Mouse (Mus musculus) gastrocnemius, postnatal 4 days (tissue): ENCODE measurements at regions not wholly inside any gene's neighbourhood (a gene's known extent, or its start where the extent isn't known, plus 50 kb on each side); places are given as distances from the start of the nearest gene placed in this dataset.

ENCODE experiments used
- DNase-seq, 2 experiments: peaks; one replicate each; pipeline ENCODE4 v3.0.0; 2021 to 2022; ENCODE audit warnings: low spot score in 2 of 2, mixed read lengths in 2 of 2

DNA sequence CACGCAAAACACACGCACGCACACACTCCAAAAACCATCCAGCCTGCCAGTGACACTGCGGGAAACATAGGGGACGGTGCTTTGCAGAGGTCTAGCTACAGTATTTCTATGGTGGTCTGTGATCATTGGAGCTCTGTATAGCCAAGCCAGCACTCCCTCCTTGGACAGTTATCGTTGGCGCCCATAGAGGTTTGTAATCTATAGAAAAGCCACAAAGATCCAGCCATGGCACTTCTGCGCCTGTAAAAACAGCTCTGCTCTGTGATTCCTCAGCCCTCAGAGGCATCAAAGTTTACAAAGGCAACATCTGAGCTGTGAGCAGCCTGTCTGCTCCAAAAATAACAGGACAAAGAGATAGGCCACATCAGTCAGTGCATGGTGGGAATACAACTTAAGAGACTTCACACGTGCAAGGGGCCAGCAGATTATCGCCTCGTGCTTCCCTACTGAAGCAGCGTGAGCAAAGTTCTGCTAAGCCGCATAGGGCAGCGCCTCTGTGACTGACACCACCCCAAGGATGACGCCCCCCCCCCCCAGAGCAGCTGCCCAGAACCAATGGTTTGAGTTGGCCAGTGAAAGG, 194.7 kb downstream of the Ackr3 start:
- no peak for DNase-seq

DNA sequence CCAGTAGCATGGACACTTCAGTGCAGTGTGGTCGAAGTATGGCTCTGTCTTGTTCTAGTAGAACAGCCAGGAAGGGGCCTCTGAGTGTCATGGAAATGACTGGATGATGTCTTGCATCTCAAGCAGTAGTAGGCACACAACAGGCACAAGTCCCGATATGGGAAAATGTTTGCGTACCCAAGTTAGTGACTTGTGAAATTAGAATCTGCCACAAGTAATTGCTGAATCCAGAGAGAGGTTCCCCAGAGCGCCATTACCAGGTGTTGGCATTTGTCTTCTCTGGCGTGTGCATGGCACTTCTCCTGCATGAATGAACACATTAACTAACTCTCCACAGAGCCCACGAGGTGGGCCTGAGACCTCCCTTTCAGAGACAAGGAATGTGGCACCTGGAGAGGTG, 199.3 kb downstream of the Ackr3 start:
- DNase-seq = no peak

DNA sequence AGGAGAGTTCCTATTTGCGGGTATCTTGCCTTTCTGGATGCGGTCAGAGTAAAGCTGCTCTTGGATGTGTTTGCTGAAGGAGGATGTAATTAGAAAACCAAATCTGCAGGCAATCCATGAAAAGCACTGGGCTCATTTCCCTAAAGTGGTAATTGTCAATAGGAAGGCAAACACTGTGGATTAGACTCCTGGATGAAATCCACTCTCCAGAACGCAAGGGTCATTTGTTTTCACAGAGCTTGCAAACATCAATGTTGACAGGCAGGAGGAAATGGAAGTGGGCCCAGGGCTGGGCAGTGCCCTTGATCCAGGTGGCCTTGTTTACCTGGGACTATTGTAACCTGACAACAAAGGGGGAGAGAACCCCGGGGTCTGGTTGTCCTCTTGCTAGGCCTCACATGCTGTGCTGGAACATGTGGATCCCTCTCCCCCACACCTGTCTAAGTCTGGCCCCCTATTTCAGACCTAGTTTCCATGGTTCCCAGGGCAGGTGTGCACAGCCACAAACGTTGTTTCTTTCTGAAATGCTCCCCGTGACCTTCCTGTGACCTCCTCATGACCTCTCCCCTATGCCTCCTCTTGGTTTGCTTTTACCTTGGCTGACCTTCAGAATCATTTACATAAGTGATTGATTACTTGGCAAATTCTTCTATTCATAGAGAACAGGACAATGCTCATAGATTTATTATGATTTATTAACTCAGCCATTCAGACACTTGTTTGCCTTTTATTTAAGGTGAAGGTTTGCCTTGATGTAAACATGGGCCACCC, 197.9 kb upstream of the Cops8 start:
- no peak for DNase-seq

GRCm38 (mm10) chr1:90406663-90407062, 196.1 kb upstream of the Cops8 start:
- DNase-seq = no peak

- DNase-seq = no peak
Observed at GRCm38 (mm10) chr1:90408504-90409215, 194.1 kb upstream of the Cops8 start.

- DNase-seq = no peak
Observed at GRCm38 (mm10) chr1:90409236-90409635, 193.5 kb upstream of the Cops8 start.

DNA sequence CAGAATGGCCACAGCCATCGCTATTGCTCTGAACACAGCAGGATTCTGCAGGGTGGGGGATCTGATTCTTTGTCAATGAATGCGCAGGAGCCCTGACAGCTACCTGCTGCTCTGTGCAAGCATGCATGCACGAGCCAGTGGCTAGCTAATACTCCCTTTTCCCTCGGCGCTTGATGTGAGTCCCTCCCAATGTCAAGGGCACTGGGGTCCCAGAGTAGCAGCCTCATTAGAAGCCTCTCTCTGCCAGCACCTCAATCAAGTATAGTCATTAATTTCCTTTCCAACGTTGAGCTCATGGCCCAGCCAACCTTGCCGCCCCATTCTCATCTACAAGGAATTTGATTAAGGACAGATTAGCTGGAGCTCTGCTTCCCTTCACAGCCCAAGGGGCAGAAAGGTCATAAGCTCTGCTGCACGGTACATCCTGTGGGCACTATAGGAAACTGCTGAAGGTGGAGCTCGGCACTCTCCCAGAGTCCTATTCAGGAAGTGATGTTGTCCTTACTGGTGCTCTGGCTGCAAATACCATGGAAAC, 190.2 kb upstream of the Cops8 start:
- DNase-seq = no peak

GRCm38 (mm10) chr1:90414751-90415150, 188.0 kb upstream of the Cops8 start:
- no peak for DNase-seq

GRCm38 (mm10) chr1:90424066-90424821, 178.5 kb upstream of the Cops8 start:
- DNase-seq = no peak

GRCm38 (mm10) chr1:90428334-90428733, 174.4 kb upstream of the Cops8 start:
- DNase-seq = no peak

DNA sequence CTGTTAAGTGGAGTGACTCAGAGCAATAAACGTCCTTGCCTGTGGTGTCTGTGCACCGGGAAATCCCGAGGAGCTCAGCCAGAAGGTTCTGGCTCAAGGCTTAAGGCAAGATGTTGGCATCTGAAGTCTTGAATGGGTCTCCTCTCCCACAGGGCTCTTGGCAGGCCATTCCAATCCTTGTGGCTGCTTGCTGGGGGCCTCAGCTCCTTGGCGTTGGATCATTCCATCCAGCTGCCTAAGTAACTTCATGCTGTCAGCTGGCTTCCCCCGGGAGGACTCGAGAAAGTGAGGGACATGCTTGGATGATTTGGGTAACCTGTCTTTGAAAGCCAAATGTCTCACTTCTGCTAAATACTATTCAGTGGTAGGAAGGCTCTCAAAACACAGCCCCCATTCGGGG, 174.0 kb upstream of the Cops8 start:
- no peak for DNase-seq

DNA sequence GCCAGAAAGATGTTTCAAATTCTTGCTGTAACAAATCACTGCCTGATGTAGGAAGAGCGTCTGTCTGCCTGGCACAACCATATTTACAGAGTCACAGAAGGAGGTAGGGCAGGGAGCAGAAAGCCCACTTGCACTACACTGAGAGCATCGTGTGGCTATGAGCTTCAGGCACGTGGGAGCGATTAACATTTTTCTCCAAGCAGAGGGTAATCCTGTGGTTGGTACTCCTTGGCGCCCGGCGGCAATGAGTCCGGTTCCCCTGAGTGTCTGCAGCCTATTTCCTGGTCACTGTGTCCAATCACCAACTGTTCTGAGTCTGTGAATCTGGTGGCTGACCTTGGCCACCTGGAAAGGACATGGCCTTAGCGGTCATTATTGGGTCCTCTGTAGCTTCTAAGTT, 172.3 kb upstream of the Cops8 start:
- no peak for DNase-seq

DNA sequence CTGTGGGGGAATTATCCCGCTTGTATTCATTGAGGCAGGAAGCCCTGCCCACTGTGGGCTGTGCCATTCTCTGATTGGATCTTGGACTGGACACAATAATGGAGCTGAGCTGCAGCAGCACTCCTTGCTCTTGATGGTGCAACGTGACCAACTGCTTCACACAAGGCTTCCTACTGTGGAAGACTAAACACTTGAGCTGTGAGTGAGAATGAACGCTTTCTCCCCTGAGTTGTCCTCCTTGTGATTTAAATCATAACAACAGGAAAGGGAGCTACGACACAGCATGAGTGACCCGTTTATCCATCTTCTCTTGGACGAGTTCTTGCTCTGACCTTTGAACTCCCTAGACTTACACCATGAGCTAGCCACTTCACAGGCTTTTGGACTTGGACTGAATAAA, 171.0 kb upstream of the Cops8 start:
- no peak for DNase-seq

- no peak for DNase-seq
Observed at GRCm38 (mm10) chr1:90433911-90434310, 168.9 kb upstream of the Cops8 start.

GRCm38 (mm10) chr1:90440638-90441037, 162.1 kb upstream of the Cops8 start:
- no peak for DNase-seq

- no peak for DNase-seq
Observed at GRCm38 (mm10) chr1:90441134-90441868, 161.5 kb upstream of the Cops8 start.

DNA sequence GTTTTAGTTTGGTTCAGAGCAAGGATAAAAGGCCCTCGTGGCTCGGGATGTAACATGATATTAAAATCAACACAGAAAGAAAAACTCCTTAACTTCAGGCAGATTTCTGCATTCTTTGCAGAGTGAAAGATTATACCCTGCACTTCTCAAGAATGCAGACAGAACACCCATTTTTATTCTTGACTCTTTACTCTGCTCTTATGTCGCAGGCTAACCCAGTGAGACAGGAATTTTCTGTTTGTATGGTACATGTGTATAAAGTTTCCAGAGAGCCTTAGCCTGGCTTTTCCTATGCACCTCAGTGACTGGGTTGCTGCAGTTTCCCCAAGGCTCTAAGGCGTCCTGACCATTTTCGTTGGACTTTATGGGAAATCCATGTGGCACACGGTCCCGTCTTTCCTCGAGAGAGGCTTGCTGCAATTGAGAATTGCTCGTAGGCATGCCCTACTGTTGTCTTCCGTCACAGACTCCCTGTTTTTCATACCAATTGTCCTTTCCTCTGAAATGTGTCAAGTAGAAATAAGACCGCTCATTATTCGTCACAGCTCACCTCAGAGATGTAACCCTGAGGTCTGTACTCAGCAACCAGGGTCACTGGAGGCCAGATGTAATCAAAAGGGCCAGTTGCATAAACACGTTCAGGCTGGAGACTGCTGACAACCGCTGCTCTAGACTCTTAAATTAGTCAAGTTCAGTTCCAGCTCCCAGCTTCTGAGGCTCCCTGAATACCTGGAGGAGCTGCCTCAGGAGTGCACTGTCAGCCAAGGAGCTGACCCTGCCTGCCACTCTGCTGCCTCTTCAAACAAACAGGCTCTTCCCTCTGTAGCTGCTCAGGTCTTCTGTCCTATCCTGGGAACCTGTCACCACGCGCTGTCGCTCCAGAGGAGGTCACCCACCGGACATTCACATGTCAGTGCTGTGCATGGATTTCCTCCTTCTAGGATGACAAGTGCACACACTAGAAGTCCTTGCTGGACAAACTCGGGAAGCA, 160.2 kb upstream of the Cops8 start:
- no peak for DNase-seq

DNA sequence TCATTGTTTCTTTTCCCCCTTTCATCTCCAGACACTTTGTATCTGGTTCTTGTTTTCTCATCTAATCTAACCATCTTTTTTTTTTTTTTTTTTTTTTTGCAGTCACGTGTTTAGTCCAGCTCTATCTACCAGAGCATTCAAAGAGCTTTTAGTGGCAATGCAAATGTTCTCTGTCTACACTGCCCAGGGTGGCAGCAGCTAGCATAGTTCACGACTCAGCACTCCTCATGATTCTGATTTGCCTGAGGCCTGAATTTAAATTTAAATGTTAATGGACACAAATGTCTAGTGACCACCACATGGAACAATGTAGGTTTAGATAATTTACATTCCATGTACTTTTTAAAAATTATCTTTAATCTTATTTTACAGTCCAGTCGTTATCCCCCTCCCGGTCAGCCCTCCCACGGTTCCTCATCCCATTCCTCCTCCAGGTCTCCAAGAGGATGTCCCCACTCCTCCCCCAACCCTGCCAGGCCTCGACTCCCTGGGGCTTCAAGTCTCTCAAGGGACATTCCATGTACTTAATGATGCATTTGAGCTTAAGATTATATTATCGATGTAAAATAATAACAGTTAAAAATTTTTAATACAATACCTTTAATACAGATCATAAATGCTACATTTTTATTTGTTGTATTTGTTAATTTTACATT, 153.1 kb upstream of the Cops8 start:
- no peak for DNase-seq

- no peak for DNase-seq
Observed at GRCm38 (mm10) chr1:90451942-90452557, 150.7 kb upstream of the Cops8 start.
